Mouse (Mus musculus) cerebellum, adult (tissue): ENCODE measurements around the gene Cdc25a.

Source experiments
- ATAC-seq: cut with Nextera tagmentation; 2 replicates; pipeline ENCODE4 v1.9.2; 2017; ENCODE audit warnings: mild to moderate bottlenecking, moderate library complexity, mixed read lengths; ENCODE audit not compliant: insufficient number of reproducible peaks, low FRiP score, low TSS enrichment

Cdc25a gene

DNA sequence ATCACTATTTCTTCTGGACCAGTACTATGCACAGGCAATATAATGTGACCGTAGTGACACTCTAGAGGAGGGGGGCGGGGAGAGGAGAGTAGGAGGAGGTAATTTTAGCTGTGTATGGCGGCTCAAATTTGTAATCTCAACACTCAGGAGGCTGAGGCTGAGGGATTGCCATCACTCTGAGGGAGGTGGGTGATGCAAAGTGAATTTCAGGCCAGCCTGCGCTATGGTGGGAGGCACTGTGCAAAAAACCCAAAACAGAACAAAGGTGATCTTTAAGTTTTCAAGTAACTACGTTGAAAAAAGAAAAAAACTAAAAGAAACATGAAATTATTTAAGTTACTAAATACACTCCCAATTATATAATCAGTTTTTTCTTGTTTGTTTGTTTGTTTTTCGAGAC lies 55.4 kb downstream of the Cdc25a start:
- ATAC-seq, result no peak

DNA sequence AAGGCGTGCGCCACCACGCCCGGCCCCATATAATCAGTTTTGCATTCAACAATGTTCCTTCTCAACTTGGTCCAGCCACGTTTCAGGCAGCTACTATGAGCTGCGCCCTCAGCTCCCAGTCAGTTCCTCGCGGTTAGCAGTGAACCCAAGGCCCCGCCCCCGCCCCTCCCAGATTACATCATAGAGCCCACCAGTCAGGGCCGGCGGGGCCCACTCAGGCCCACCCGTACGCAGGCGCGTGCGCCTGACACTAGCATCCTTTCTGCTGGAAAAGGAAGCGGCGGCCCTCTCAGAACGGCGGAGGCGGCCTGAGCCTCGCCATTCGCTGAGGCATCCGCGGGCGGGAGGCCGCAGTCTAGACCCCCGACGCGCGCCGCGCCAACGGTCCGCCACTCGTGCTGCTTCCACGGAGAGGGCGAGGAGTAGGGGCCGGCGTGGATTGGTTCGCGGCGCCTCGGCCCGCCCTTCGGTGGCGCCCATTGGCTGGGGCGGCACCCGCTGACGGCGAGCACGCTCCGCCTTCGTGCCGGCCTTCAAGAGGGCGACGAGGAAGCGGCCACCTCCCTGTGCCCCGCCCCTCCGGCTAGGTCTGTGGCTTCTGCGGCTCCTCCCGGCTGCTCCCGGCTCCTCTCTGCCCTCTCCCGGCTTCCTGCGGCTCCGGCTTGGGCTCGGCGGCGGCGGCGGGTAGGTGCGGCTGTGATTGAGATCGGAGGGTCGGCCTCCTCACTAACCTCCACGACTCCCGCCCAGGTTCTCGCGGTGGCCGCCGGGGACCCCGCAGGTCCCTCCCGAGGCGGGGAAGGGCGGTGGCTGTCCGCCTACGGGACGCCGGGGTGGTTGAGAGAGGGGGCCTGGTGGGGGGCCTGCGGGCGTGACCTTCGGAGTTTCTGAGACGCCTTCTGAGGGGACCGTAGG lies 56.1 kb downstream of the Cdc25a start, which contains the start of gene Map4:
Map4 (plus strand) TSS at position 204 of the 915 bp plus-strand sequence.
- peak; percentile 99 for ATAC-seq

DNA sequence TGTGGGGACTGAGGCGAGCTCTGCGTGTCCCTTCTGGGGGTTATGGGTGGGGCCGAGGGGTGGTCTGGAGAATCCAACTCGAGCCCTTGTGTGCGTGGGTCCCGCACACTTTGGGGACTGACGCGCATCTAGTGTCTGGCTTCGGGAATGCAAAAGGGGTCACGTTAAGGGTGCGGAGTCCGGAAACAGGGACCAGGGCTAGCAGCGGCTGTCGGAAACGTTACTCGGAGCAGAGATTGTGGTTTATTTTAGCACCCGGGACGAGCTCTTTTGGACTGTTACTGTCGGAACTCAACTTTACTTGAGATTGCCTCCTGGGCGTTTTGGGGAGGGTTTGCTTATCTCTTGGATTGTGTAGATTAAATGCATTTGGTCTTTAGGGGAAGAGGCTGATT lies 57.0 kb downstream of the Cdc25a start:
- no peak for ATAC-seq

DNA sequence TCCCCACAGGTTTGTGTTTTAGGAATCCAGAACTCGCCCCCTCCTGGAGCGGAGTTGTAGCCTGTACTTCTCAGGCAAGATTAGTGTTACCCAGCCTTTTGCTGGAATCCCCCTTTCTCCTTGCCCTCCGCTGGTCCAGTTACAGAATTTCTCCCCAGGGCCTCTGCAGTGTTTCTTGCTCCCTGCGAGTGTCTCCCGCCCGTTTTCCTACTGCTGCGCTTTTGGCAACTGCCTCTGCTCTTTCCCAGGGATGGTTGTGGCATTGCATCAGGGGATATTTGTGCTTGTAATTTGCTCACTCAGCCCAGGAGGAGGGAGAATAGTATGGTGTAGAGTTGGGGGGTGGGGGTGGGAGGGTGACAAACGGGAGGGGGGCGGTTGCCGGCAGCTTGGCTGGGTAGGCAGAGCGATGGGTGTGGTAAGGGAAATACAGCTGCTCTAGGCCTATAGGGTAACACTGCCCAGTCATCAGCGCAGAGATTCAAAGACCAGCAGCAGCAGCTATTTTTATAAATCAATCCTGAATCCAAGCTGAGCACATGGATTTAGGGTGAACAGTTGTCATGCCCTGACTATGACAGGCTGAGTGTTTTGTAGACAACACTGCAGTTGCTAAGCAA lies 57.5 kb downstream of the Cdc25a start:
- no peak for ATAC-seq

DNA sequence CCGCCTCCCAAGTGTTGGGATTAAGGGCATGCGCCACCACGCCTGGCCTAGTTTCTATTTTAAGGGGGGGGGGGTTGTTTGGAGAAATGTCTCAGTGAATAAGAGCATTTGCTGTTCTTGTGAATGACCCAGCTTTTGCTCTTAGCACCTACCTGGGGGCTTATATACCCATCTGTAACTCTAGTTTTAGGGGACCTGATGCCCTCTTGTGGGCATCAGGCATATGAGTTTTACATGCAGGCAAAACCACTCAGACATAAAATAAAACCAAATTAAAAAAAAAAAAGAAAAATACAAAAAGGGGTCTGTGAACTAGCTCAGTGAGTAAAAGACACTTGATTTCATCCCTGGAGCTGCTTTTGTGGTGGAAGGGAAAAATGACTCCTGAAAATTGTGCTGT lies 64.0 kb downstream of the Cdc25a start:
- no peak for ATAC-seq

DNA sequence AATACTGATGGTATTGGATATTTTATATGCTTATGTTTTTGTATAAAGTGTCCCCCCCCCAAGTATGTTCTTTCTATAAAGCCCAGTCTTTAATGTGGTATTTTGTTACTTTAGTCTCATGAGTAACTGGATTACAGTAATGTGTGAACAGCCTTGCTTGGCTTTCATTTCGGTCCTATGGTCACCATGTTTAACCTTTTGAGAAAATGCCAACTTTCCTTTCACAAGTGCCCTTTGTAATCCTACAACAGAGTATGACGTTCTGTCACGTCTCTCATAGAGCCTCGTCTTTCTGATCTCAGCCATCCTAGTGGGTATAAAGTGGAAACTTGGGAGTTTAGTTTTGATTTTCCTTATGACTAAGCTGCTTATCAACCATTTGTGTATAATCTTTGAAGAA lies 67.4 kb downstream of the Cdc25a start:
- ATAC-seq, result no peak
